Mouse (Mus musculus) natural killer cell, adult 2 months (primary cell): ENCODE measurements around the gene Mpv17l2.

Source experiments
- DNase-seq, 2 experiments: peaks; one replicate each; pipeline ENCODE4 v3.0.0; 2022; ENCODE audit warnings: low spot score in 2 of 2

The Mpv17l2 gene

DNA sequence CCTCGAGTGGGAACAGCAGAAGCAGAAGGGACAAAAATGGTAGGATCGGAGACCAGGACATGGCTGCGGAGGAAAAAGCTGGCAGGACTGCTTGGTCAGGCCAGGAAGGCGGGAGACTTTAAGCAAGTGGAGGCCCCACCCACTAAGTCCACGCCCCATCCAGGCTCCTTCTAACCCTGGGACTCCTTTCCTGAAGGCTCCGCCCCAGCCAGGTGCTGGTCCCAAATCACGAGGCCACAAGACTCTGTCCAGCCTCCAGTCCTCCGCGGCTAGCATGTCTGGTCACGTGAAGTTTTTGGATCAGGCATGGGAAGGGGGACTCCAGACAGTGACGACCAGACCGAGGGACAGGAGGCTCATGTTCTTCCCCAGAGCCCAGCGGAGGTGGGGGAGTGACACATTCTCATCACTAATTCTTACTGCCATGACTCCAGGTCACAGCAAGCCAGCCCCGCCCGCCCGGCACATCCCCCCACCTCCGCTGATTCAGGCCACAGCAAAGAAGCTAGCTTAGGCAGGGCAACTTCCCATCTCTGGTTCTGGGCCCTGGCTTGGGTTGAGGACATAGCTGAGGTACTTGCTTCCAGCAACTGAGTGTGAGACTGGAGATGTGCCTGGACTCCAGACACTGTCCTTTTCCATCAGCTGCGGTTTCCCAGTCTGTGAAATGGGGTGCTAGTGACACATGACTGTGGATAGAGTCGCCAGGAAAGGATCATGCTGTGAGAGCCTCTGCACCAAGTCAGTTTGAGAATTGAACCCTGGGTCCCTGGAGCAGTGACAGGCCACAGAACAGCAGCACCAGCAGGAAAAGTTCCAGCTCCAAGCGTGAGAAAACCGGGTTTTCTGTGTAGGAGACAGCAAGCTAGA is 6.1 kb upstream of the Mpv17l2 start:
- peak in 1 of 2 experiments; percentile 56 for DNase-seq

DNA sequence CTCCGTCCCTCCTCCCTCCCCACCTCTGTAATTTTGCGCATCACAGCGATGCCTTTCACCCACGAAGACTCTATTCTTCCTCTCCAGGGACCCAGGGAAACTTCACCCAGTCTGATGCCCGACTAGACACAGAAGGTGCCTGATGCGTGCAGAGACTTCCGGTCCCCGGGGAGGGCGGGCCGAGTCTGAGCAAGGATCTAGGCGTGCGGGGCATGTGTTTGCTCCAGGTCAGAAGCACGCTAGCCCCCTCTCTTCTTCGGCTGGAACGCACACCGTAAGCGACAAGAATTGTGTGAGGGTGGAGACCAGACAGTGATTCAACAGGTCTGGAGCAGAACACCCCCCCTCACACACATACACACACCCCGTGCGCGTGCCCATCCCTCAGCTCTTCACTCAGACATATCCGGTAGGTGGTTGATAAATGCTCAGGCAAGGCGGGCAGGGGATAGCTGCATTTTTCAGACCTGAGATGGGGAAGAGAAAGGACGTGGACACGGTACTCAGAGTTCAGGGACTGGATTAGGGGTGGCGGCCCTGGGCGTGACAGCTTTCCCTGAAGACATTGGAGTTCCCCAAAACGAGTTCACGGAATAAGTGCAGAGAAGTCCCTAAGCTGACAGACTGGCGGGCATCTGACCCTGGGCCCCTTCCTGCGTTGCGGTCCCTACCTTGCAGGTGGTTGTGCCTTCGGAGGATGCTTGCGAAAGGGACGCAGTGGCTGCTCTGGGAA is 5.3 kb upstream of the Mpv17l2 start:
- DNase-seq = peak; percentile 53 to 86

DNA sequence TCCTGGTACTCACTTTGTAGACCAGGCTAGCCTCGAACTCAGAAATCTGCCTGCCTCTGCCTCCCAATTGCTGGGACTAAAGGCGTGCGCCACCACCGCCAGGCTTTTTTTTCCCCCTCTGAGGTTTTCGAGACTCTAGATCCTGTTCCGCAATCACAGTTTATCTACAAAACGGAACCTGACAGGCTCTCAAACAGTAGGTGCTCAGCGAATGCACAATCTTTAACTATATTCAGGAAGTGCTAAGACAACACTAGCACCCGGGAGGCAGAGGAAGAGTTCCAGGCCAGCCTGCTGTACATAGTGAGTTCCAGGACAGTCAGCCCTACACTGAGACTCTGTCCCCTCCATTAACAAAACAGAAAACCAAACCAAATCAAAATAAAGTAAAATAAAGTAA is 4.6 kb upstream of the Mpv17l2 start:
- DNase-seq = no peak

DNA sequence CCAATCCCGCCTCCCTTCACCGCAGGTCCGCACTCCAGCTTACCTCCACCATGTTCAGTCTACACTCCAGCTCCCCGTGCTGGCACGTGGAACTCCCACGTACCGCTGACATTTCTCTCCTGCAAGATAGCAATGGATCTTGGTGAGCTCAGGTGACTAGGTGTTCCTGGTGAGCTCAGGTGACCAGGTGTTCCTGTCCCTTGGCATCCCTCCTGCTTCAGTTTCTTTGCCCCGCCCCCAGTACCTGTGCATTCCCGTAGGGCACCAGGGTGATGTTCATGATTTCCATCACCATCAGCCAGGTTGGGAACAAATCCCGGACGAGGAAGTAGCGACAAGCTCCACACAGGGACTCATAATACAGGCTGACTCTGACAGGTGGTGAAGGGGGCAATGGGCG is 3.9 kb upstream of the Mpv17l2 start:
- DNase-seq = no peak

DNA sequence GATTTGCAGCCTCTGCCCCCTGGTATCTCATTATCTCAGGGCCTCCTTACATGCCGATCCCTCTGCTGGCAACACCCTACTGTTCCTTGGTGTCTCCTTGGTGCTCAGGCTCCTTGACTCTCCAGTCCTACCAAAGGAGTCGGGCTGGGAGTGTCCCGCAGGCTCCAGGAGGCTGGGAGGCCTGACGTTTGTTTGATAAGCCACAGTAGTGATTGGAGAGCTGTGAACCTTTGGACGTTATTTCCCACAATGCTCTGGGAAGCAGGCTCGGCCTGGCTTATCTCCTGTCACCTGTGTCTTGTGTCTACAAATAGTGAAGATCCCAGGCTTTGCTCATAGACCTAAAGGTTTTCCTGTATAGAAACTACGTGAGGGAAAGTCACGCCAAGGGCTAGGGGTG is 3.3 kb upstream of the Mpv17l2 start:
- DNase-seq = no peak

DNA sequence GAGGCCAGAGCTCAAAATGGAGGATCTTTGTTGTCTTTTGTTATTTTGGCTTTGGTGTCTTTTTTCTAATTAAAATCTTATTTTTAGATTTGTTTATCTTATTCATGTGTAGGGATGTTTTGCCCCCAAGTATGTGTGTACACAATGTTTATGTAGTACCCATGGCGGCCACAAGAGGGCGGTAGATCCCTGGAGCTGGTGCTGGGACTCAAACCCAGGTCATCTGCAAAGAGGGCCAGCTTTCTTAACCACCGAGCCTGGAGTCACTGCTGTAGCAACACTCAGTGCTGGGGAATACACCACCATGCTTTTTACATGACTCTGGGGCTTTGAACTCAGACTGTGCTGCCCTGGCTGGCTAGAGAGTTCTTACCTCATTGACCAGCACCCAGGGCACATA is 2.6 kb upstream of the Mpv17l2 start:
- DNase-seq = peak; percentile 55 to 77

DNA sequence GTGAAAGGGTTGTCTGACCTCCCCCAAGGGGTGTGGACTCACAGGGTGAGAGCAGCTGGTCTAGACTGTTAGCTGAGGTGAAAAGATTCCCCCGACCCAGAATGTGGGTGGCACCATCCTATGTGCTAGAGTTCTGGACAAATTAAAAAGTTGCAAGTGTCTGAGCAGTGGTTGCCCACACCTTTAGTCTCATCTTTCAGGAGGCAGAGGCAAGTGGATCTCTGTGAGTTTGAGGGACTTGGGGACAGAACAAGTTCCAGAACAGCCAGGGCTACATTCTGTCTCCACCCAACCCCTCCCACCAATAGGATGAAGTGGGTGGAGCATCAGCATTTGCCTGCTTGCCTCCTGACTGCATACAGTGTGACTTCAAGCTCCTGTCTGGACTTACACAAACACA is 1.4 kb upstream of the Mpv17l2 start:
- DNase-seq = no peak

DNA sequence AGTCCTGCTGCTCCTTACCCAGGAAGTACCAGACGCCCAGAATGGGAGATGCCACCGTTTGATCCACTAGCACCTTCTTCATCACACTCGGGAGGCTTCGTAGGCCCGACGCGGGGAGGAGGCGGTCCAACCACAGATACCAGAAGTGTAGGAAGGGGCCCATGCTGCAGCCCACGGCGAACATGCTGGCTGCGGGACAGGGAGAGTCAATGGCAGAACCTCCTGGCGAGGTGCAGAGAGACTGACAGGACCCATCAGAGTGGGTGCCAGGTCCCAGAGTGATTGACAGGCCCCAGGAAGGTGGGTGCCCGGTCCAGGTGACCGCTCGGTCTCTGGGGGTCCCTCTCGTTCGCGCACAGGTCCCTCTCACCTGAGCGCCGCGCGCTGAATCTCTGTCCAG is 396 bp downstream of the Mpv17l2 start:
- DNase-seq = no peak

DNA sequence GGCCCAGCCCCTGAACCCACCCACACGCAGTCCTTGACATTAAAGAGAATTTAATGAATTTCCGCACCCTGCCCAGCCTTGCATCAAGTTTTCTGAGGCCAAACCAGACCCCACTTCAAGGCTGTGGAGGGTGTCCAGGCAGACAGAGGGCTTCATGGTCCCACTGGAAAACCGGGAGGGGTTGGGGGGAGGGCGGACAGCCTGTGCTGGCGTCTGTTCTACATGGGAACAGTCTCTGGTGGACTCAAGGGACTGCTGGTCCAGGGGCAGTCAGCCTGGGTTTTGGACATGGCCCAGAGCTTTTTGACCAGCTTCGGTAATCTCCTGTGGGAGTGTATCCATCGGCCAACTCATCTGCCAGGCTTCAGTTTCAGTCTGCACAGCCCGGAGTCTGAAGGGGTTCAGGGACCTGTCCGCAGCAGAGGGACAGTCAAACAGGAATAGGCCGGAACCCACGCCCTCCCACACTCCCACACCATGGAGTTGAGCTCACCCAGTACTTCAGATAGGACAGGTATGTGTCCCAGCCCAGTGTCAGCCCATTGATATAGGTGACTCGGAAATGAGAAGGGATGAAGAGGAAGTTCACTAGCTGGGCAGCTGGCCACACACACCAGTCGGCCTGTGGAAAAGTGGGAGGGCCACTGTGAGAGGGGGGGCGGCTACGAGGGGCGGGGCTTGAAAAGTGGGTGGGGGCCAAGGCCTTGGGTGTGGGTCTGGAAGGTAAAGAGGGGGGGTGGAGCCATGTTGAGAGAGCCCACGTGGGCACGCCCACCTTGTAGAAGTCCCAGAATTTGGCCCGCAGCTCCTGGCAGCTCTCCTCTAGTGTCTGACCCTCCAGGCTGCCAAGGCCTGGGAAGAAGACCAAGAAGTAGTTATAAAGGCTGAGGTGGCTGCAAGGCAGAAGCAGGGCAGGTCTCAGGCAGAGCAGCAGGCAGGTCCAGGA is 1.9 kb downstream of the Mpv17l2 start:
- no peak for DNase-seq

DNA sequence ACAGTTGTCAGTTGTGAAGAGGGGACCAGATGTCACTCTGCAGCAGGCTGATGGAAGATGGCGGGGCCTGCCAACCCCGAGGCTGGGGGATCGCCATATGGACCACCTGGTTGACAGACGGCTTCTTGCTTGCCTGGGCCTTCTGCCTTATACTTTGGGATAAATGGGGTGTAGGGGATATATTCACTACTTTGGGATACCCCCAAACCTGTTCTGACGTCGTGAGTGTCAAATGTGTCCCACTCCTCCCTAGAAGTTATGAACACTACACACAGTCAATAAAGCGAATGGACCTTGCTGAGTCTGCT is 2.5 kb downstream of the Mpv17l2 start:
- no peak for DNase-seq

DNA sequence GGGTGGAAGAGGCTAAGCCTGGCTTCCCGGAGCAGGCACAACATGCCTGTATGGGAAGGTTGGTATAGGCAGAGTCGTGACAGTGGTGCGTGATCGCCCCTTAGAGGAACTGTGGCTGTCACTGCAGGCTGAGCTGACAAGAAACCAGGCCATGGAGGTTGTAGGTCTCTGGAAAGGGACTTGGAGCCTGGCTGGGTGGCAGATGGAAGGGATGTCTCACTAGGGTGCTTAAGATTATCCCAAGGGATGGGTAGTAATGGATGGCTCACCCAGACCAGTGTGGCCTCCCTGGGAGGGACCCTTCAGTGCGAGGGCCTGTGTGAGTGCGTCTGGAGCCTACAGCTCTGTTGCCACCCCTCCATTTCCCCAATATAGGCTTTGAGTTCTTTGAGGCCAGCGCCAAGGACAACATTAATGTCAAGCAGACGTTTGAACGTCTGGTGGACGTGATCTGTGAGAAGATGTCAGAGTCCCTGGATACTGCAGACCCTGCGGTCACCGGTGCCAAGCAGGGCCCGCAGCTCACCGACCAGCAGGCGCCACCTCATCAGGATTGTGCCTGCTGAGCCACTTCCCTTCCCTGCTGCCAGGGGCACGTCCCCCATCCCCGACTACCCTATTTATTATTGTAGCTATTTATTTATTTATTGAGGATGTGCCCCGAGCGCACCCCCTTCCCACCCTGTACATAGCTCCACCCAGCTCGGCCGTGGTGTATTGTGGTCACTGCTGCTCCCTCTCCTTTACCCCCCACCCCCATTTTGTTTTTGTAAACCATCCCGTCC is 3.0 kb downstream of the Mpv17l2 start:
- DNase-seq = no peak

DNA sequence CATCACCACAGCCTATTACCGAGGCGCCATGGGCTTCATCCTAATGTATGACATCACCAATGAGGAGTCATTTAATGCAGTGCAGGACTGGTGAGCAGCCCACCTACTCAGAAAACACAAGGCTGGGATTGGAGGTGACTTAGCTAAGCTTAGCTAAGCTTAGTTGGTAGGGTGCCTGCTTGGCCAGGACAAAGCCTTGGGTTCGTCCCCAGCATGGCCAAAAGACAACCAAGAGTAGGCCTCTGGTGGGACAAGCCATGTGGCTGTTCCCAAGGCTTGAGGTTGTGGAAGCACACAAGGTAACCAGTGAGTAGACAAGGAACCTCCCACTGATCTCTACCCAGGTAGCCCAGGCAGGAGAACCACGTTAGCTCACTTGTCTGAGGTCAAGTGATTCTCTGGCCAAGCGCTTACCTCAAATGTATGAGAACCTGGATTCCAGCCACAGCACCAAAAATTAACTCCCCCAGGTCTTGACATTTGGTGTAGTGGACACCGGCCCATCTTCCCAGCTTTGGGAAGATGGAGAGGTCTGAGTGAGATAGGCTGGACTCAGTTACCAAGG is 4.2 kb downstream of the Mpv17l2 start:
- no peak for DNase-seq

DNA sequence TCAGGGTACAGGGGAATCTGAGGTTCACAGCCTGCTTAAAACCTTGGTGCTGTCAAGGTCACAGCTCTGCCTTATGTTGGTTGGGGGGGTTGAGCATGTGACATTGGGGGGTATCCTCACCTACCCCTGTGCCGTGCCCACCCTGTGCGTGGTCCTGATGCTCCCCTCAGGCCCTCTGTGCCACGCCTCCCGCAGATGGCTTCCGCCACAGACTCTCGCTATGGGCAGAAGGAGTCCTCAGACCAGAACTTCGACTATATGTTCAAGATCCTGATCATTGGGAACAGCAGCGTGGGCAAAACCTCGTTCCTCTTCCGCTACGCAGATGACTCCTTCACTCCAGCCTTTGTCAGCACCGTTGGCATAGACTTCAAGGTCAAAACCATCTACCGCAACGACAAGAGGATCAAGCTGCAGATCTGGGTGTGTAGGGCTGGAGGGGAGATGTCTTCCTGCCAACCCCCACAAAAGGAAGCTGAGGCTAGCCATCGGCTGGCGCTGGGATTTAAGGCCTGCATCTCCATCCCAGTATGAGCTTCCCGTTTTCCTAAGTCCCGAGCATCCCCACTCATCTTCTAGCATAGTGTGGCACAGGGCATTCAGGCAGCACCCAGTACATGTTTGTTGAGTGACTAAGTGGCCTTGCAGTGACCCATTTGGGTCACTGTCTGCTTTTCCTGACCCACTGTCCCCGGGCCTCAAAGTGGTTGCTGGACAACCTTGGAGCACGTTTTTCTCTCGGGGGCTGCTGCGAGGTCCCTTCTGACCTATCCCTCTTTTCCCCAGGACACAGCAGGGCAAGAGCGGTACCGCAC is 4.9 kb downstream of the Mpv17l2 start:
- no peak for DNase-seq

DNA sequence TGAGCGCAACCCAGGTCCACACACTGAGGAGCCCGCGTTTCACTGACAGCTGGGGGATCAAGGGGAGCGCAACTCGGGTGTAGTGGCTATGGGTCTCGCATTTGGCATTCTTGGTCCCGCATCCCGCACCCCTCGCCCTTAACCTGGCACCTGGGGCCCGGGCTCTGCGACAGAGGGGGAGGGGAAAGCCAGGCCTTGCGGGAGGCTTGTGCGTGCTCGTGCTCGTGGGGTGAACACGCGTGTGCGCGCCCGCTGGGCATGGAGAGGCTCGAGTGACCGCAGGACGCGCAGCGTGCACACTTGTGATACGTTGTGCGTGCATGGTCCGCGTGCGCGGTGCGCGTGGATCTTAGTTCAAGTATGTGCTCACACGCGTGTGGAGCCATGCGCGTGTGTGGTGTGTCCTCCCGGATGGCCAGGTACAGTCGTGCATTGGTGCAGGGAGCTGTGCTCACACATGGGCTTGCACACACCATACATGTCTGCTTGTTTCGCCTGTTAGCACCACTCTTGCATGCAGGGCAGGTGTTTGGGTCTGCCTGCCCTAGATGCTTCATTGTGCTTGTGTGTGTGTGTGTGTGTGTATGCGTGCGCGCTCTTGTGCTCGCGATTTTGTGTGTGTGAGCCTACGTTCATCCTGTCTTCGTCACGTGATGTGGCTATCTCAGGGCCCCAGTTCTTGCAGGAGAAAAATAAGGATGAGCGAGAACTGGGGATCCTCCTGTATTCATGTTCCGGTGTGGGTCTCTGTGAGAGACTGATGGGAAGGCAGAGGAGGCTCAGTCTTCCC is 5.7 kb downstream of the Mpv17l2 start:
- DNase-seq = no peak

DNA sequence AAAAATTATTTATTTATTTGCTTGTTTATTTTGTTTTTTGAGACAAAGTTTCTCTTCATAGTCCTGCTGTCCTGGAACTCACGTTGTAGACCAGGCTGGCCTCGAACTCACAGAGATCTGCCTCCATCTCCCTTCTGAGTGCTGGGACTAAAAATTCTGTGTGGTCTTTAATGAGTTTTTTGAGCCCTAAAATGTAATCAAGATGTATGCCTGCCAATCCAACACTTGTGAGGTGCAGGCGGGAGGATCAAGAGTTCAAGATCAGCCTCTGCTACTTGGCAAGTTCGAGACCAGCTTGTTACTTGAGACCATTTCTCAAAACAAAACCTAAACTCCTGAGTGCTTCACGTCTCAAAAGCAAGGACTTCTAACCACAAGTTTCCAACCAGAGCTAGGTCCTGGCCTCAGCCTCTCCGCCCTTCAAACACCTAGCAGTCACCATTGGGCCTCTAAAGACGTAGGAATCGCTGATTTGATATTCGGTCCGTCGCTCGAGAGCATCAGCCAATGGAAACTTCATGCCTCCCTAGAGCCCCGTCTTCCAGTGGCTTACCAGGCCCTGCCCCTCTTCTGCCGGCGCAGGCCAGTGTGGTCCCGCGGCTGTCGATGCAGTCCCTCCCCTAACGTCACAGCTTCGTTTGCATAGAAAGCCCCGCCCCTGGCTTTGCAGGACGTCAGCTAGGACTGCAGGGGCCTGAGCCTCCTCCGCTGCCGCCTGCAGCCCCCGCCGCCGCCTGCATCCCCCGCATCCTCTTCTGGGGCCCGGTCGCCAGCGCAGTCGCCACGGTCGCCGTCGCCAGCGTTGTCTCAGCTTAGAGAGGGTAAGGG is 6.5 kb downstream of the Mpv17l2 start, which contains the start of gene Rab3a:
Gene Rab3a (plus strand): TSS at position 637 of the 828 bp plus-strand sequence.
- peak; percentile 97 for DNase-seq

DNA sequence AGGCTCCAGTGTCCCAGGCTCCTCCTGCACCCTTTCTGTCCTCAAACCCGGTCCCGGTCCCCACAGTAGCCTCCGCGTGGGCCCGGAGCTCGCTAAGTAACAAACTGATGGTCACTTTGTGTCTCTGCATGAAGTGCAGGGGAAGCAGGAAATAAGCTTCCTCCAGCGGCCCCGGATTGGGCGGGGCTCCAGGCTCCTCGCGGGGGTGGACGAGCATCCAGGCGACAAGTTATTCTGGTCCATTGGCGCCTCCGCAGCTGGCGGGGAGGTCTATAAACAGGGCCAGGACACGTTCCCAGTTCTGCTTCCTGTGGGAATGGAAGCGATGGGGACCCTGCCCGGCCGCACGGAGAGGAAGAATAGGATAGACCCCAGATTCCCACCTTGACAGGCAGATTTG is 7.6 kb downstream of the Mpv17l2 start:
- DNase-seq = peak in 1 of 2 experiments; percentile 57

DNA sequence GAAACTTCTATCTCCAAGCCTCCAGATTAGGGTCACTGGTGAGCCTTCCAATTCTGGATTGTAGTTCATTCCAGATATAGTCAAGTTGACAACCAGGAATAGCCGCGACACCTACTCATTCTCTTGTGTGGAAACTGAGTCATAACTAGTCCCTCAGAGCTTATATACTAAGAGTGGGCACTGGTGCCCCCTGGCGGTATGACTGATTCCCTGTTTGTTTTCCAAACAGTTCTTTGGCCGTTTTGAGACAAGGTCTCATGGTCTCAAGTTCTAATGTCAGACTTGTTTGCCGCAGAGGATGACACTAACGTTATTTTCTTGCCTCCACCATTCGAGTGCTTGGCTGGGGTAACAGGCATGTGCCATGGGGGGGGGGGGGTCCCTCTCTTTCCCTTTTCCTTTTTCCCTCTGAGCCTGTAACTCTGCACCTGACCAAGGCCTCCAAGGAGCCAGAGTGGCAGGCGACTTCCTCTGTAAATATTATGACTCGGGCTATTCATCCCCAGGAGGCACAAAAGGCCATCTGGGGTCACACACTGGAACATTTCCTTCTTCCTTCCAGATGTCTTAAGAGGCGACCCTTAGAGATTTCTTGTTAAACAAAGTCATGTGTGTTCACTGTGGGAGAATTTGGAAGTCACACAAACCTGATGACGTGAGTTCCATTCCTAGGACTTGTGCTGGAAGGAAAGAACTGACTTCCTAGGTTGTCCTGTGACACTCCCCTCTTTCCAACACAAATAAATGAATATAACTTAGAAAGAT is 8.6 kb downstream of the Mpv17l2 start:
- DNase-seq = peak; percentile 52 to 71
